Mouse (Mus musculus) liver (tissue): ENCODE measurements around the gene Dnajb3.
A peak's percentile ranks its signal among the peaks of the same experiment; 100 is the strongest.

ENCODE experiments used
- DNase-seq: peaks from one replicate; pipeline ENCODE4 v3.0.0-alpha.2; 2020; ENCODE audit warnings: mixed read lengths

Dnajb3 gene

GRCm38 (mm10) chr1:88205294-88205922 lies at the start of gene Dnajb3:
TSS of gene Dnajb3 (minus strand) at chr1:88205782.
- peak; percentile 92 for DNase-seq

GRCm38 (mm10) chr1:88254793-88255465 lies 49.3 kb upstream of the Dnajb3 start:
- no peak for DNase-seq

DNA sequence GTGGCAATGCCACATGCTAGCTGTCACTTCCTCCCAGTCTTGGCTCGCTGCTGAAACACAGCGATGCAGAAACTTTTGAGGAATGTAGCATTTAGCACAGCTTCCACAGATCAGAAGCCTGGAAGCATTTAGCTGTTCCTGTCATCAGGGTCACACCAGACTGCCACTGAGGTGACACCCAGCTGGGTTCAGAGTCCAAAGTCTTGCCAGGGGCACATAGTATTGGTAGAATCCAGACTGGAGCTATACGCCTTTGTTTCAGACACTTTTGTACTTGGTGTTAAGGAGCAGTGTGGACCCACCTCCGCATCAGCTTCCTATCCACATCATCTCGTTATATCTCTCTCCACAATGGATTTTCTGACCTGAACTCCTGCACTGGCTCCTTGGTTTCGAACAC lies 48.0 kb upstream of the Dnajb3 start:
- no peak for DNase-seq

DNA sequence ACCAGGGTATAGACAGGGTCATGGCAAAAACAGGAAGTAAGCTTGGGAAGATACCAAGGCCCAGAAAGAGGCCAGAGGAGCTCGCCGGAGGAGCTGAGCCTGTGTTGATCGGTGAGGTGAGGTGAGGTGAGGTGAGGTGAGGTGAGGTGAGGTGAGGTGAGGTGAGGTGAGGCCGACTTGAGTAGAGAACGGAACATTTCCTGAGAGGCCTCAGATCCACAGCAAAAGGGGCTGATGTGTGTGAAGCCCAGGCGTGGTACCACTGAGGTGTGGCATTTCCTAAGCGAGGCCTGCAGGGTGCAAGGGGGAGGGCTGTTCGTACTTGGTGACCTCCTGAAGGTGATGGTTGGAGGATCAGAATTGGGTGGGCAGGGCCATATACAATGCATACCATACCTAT lies 47.5 kb upstream of the Dnajb3 start:
- no peak for DNase-seq

- no peak for DNase-seq
Observed at GRCm38 (mm10) chr1:88250023-88250422, 44.4 kb upstream of the Dnajb3 start.

DNA sequence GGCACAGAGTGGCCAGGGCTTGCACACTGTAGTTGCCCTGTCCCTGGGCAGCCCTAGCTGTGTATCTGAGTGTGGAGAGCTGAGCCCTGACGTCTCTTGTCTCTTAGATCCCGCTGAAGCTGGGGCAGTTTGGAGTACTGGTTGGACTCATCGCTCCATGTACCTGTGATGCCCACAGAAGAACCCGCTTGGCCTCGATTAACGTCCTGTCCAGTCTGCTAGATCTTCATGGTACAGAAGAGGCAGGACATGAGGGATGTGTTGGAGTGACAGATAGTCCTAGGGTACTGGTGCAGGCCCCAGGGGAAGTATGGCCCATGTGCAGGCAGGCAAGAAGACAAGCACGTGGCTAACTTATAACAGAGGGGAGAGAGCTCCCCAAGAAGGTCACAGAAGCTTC lies 44.0 kb upstream of the Dnajb3 start:
- DNase-seq = no peak

DNA sequence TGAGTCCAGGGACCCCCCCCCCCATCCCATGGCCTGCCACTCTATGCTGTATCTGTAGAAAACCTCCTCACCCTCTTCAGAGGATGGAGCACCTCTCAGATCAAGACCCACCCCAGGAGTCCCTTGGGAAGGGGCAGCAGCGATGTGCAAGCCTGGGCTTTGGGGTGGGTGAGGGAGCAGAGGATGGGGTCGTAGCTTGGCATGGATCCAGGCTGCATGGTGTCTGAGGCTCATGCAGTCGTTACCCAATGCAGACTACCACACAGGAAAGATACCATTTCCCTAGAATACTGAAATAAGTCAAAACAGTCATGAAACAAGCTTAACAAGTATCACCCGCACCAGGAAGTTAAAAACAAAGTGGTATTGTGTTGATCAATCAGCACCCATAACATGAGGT lies 43.1 kb upstream of the Dnajb3 start:
- DNase-seq = no peak

GRCm38 (mm10) chr1:88247660-88248059 lies 42.1 kb upstream of the Dnajb3 start:
- no peak for DNase-seq

GRCm38 (mm10) chr1:88246386-88246785 lies 40.8 kb upstream of the Dnajb3 start:
- DNase-seq = no peak

GRCm38 (mm10) chr1:88245881-88246280 lies 40.3 kb upstream of the Dnajb3 start:
- no peak for DNase-seq

DNA sequence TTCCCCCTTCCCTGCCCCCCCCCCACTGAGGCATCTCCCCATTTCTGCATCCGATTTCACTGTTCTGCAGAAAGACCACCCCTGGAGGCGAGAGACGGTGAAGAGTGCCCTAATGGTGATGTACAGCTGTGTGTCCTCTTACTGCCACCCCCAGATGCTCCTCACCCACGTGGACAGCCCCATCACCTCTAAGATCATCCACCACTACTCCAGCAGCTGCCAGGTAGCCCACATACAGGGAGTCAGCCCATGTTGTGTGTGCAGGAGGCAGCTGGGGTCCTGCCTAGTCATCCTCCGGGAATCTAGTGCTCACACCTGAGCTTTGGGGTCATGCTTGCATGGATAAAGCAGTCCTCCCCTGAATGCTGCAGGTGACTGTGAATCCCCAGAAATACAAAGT lies 38.3 kb upstream of the Dnajb3 start:
- DNase-seq = no peak

GRCm38 (mm10) chr1:88240579-88240978 lies 35.0 kb upstream of the Dnajb3 start:
- no peak for DNase-seq

- DNase-seq = no peak
Observed at GRCm38 (mm10) chr1:88240072-88240471, 34.5 kb upstream of the Dnajb3 start.

DNA sequence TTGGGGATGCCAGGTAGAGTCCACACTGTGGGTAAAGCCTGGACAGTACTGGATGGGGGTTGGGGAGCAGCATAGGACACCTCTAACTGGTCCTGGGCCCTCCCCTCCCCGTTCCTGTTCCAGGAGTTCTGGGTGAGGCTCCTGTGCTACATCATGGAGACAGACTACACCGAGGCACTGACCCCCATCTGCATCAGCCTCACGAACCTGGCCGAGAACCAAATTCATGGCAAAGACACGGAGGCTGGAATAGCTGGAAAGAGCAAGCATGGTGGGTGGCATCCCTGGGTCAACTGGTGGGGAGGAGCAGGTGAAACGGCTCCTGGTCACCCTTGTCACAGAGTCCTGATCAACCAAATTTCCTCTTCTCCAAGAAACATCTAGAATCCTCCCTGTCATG lies 33.2 kb upstream of the Dnajb3 start:
- no peak for DNase-seq

GRCm38 (mm10) chr1:88237311-88237710 lies 31.7 kb upstream of the Dnajb3 start:
- no peak for DNase-seq

GRCm38 (mm10) chr1:88235894-88236415 lies 30.4 kb upstream of the Dnajb3 start:
- no peak for DNase-seq

- DNase-seq = no peak
Observed at GRCm38 (mm10) chr1:88235046-88235893, 29.7 kb upstream of the Dnajb3 start.

DNA sequence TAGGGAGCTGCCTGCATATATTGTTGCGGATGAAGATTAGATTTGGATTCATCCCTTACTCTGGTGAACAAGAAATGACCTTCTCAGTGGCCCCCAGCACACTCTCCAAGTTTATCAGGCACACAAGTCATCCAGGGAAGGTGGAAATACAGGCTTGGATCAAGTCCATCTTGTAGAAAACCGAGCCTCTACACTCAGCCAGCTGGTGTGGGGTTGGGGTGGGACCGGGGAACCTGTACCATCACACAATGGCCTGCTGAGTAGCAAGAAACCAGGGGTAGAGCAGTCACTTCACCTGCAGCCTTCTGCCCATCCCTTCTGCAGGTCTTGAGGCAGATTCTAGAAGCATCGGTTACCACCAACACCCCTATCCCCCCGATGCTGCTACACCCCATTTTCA lies 29.1 kb upstream of the Dnajb3 start:
- no peak for DNase-seq

GRCm38 (mm10) chr1:88234248-88234610 lies 28.6 kb upstream of the Dnajb3 start:
- DNase-seq = no peak

GRCm38 (mm10) chr1:88233421-88234247 lies 28.1 kb upstream of the Dnajb3 start:
- no peak for DNase-seq

DNA sequence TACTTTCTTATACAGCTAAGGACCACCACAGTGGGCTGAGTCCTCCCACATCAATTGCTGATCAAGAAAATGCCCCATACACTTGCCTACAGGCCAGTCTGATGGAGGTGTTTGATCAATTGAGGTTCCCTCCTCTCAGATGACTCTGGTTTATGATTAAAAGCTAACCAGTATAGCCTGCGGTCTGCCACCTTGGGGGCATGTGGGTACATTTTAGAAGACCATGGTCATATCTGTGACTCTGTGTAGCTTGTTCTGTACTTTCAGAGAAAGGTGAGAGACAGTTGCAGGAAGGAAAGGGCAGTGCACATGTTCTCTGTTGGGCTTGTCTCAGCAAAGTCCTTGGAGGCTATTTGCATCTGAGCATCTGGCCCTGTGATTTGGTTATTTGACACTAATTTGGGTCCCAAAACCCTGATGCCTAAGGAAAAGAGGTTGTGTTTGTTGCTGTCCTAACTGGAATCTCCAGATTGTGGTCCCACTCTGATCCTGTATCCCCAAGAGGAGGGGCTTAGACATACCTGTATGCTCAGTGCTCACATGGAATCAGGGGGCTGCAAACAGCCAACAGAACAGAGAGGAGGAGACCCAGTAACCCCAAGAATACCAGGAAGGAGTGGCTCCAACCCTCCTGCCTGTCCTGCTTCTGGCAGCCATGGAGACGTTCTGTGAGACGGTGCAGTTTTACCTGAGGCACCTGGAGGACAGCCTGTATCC lies 27.2 kb upstream of the Dnajb3 start:
- no peak for DNase-seq
